Mouse (Mus musculus) embryonic facial prominence, embryonic 10.5 days (tissue): ENCODE data around the gene Txndc8. TPM values are rescaled to one million over a fixed set of nuclear protein-coding genes. Genes with fewer than 3 reads are reported as not detected.

Experiments
- DNase-seq: peaks from one replicate; pipeline ENCODE4 v3.0.0-alpha.2; 2017; ENCODE audit warnings: low spot score
- H3K27ac ChIP-seq: fragments of 300-500 bp; sonication (generic); replicated peaks from 2 replicates; pipeline ENCODE4 v1.5.1; 2016; ENCODE audit warnings: mild to moderate bottlenecking
- H3K27me3 ChIP-seq: fragments of 300-500 bp; sonication (generic); replicated peaks from 2 replicates; pipeline ENCODE4 v1.6.1; 2016; ENCODE audit warnings: low read depth, mild to moderate bottlenecking; ENCODE audit not compliant: poor library complexity, severe bottlenecking
- H3K36me3 ChIP-seq: fragments of 300-500 bp; sonication (generic); replicated peaks from 2 replicates; pipeline ENCODE4 v1.6.1; 2016; ENCODE audit warnings: mild to moderate bottlenecking, moderate library complexity
- H3K4me1 ChIP-seq: fragments of 300-500 bp; sonication (generic); 2 replicates; pipeline ENCODE4 v1.6.1; 2016
- H3K4me3 ChIP-seq: fragments of 300-500 bp; sonication (generic); 2 replicates; pipeline ENCODE4 v1.5.1; 2016; ENCODE audit warnings: mild to moderate bottlenecking, moderate library complexity
- H3K9me3 ChIP-seq: fragments of 300-500 bp; sonication (generic); 2 replicates; pipeline ENCODE4 v1.6.1; 2016; ENCODE audit warnings: mild to moderate bottlenecking
- WGBS: fragments of 180-500 bp; shearing (Covaris S2); methylation state at CpG from one replicate; pipeline ENCODE4 v1.1.7; 2016; 5-methylcytosine and 5-hydroxymethylcytosine counted together
- polyA plus RNA-seq: library from polyadenylated mRNA; unstranded; fragments of >200 nt; fragmentation: Nextera tagmentation; extraction: Ambion mirVana; gene quantifications from 2 replicates; pipeline ENCODE4 v1.2.1, GENCODE M21; 2016

Gene Txndc8
- polyA plus RNA-seq, 1 experiment from 2014 or later, result not detected

DNA sequence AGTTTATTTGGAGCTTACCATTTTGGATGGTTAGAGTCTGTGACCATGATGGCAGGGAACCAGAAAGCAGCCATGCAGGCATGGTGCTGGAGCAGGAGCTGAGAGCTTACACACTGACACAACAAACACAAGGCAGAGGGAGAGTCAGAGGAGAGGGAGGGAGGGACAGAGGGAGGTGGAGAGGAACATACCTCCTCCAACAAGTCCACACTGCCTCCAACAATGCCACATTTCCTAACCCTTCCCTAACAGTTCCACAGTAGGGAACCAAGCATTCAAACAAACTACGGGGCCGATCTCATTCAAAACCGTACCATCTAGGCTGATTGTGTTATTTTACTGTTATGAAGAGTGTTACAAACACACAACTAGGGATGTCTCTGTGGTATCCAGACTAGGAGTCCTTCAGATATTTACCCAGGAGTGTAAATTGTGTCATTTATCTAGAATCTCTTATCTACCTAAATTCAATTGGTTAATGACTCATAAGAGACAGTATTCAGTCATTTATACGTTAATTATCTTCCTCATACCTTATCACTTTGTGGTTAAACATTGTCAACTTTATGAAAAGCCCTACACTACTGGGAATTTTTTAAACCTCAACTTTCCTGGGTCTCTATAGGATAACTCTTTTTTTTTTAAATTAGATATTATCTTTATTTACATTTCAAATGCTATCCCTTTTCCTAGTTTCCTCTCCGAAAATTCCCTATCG lies 34.4 kb downstream of the Txndc8 start:
- Histone ChIP-seq H3K27ac (no peak overlapping the region), H3K4me3 (no peak overlapping the region), H3K36me3 (no peaks in the 10 kb centered on the region), H3K4me1 (no peaks in the 10 kb centered on the region), H3K9me3 (peaks cover 6% of the 10 kb centered on the region; the same call in 1 of the 2 replicates), H3K27me3 (no peaks in the 10 kb centered on the region)
- 87% methylated on average over 6 of the region's 6 CpGs for WGBS
- no peak for DNase-seq

DNA sequence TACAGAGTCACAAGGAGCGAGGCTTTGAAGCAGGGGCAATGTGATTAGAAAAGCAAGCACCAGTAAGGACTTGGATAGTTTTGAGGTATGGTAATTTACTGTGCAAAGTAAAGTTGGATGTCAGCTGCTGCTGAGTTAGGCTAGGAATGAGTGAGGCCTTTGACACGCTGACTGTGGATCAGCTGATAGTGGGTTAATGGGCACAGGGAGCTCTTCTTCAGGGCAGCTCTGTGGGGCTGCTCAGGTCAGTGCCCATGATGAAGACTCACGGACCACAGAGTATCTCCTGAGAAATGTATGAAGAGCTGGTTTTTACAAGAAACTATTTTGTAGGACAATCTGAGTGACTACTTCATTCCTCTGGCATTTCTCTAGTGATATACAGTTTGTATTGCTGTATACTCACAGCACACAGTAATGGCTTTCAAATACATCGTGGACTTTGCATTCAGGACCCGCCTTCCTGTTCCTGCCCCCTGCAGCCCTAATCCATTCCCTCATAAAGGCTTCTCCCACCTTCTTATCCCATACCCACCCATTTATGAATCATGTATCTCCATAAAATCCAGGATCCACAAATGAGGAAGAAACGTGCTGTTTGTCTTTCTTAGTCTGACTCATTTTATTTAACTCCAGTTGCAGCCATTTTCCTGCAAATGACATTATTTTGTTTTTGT lies 35.2 kb downstream of the Txndc8 start:
- Histone ChIP-seq H3K9me3 (no peaks in the 10 kb centered on the region), H3K27ac (no peak overlapping the region), H3K27me3 (no peaks in the 10 kb centered on the region), H3K4me3 (no peak overlapping the region), H3K4me1 (no peaks in the 10 kb centered on the region), H3K36me3 (no peaks in the 10 kb centered on the region)
- no peak for DNase-seq
- 82% methylated on average over 6 of the region's 6 CpGs for WGBS

DNA sequence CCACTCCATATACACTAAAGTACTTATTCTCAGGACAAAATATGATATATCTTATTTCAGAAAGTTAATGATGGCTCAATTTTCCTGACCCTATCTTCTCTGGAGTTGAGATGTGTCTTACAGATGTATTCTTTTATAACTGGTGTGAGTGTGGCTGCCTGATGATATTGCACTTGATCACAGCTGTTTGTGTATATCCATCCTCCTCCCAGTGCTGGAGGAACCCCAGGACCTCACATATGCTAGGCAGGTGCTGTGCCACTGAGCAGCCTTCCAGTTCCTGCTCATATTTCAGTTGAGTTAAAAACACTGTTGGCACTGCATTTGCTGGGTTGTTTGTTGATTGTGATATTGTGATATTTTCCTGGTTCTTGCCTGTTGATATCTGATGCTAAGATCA lies 38.6 kb downstream of the Txndc8 start:
- Histone ChIP-seq H3K27me3 (no peaks in the 10 kb centered on the region), H3K4me1 (no peaks in the 10 kb centered on the region), H3K9me3 (no peaks in the 10 kb centered on the region), H3K27ac (no peak overlapping the region), H3K36me3 (no peaks in the 10 kb centered on the region), H3K4me3 (no peak overlapping the region)
- no peak for DNase-seq

DNA sequence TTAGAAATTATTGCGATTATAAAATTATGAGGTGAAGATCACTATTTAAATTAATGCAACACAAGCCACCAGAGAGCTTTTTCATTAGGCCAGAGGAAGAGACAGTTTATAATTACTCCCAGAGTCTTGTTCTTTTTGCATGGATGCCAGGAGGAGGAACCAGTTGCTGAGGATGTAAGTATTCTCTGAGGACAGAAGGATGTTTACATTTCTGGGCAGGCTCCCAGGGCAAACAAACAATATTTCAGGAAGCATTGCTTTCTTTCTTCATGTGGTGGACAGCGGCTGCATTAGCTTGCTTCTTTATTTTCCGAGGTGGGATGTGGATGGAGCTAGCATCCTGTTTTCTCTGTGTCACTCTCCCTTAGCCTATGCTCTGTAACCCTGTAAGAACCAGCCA lies 41.7 kb downstream of the Txndc8 start:
- Histone ChIP-seq H3K4me3 (no peak overlapping the region), H3K9me3 (no peaks in the 10 kb centered on the region)
- WGBS, result 73% methylated on average over 3 of the region's 3 CpGs

DNA sequence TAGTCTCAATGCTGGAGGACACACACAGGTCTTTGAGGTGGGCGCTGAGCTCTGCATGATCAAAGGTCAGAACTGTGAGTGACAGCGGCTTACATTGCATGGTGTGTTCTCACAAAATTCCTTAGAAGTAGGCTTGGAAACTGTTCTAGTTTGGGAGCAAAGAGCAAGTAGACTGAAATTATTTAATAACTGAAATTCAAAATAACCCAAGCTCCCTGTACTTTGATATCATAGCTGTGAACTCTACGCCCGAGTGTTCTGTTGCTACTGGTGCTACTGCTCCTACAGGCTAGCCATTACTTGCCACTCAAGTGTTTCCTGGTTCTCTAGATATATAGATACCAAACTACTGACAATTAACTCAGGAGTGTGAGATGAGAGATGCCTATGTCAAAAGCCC lies 43.4 kb downstream of the Txndc8 start:
- 96% methylated on average over 4 of the region's 4 CpGs for WGBS
- no peaks in the 10 kb centered on the region for H3K9me3 ChIP-seq
- H3K4me3 ChIP-seq, result no peak overlapping the region
- no peaks in the 10 kb centered on the region for H3K36me3 ChIP-seq
- no peaks in the 10 kb centered on the region for H3K27me3 ChIP-seq
- no peak for DNase-seq
- no peak overlapping the region for H3K27ac ChIP-seq
- H3K4me1 ChIP-seq, result no peaks in the 10 kb centered on the region

More for the DNA sequence above, 41.7 kb downstream of the Txndc8 start:
- Histone ChIP-seq H3K27me3 (no peaks in the 10 kb centered on the region), H3K4me1 (no peaks in the 10 kb centered on the region), H3K36me3 (no peaks in the 10 kb centered on the region), H3K27ac (no peak overlapping the region)
- no peak for DNase-seq

DNA sequence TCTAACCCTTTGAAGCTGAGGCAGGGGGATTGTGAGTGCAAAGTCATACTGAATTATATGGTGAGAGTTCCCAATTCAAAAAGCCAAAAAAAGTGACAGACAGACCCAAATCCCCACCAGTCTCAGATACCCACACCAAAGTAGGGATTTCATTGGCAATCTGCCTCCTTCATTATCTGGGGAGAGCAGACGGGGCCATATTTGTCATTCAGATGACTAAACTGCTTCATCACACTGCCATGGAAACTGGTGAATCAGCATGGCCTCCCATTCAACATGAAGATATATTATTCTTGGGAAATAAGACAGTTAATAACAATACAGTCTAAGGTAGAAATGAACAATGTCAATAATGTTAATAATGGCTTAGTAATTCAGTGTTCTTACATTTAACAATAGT lies 44.8 kb downstream of the Txndc8 start:
- H3K27ac ChIP-seq, result no peak overlapping the region
- no peaks in the 10 kb centered on the region for H3K4me1 ChIP-seq
- H3K4me3 ChIP-seq, result no peak overlapping the region
- no peaks in the 10 kb centered on the region for H3K27me3 ChIP-seq
- 81% methylated on average over 1 of the region's 1 CpGs for WGBS
- no peak for DNase-seq
- H3K36me3 ChIP-seq, result no peaks in the 10 kb centered on the region
- H3K9me3 ChIP-seq, result no peaks in the 10 kb centered on the region

DNA sequence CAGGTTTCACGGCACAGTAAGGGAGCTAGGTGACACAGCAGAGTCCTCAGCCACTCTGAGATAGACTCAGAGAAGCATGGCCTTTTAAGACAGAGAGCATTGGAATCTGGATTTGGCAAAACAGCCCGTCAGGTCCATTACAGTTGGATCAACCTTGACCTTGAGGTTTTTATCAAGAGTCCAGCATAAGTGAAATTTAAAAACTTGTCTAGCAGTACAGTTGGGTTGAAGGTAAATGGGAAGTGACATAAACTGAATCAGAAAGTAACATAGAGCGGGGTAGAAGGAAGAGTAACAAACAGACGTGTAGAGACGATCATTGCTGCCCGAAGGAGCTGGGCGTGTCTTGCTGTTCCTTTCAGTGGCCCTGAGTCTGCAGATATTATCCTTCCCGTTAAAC lies 49.9 kb downstream of the Txndc8 start:
- no peak for DNase-seq
- H3K4me1 ChIP-seq, result peaks cover 29% of the 10 kb centered on the region
- H3K36me3 ChIP-seq, result peaks cover 5% of the 10 kb centered on the region
- no peaks in the 10 kb centered on the region for H3K9me3 ChIP-seq
- 90% methylated on average over 8 of the region's 8 CpGs for WGBS
- H3K4me3 ChIP-seq, result no peak overlapping the region
- 0 out of 2 replicates have a peak, but pooled peaks cover 5% of the 10 kb centered on the region for H3K27me3 ChIP-seq
- H3K27ac ChIP-seq, result no peak overlapping the region

DNA sequence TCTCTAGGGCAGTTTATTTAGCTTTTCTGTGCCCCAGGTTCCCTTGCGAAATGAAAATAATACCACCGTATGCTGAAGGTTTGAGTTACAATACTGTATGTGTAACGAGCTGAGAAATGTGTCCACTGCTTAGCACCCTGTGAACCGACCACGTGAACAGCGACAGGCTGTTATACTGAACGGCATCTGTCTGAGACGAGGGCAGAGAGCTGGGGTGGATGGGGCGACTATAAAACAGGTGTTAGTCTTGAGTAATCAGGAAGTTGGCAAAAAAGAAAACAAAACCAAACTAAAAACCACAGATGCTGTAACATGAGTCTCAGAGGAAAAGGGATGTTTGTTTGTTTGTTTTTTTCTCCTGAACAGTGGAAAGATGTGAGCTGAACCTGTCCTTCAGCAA lies 50.8 kb downstream of the Txndc8 start:
- peaks cover 13% of the 10 kb centered on the region for H3K36me3 ChIP-seq
- H3K4me1 ChIP-seq, result peaks cover 33% of the 10 kb centered on the region
- no peak overlapping the region for H3K27ac ChIP-seq
- WGBS, result 76% methylated on average over 9 of the region's 9 CpGs
- H3K9me3 ChIP-seq, result no peaks in the 10 kb centered on the region
- DNase-seq, result no peak
- no peak overlapping the region for H3K4me3 ChIP-seq
- 0 out of 2 replicates have a peak, but pooled peaks cover 5% of the 10 kb centered on the region for H3K27me3 ChIP-seq

DNA sequence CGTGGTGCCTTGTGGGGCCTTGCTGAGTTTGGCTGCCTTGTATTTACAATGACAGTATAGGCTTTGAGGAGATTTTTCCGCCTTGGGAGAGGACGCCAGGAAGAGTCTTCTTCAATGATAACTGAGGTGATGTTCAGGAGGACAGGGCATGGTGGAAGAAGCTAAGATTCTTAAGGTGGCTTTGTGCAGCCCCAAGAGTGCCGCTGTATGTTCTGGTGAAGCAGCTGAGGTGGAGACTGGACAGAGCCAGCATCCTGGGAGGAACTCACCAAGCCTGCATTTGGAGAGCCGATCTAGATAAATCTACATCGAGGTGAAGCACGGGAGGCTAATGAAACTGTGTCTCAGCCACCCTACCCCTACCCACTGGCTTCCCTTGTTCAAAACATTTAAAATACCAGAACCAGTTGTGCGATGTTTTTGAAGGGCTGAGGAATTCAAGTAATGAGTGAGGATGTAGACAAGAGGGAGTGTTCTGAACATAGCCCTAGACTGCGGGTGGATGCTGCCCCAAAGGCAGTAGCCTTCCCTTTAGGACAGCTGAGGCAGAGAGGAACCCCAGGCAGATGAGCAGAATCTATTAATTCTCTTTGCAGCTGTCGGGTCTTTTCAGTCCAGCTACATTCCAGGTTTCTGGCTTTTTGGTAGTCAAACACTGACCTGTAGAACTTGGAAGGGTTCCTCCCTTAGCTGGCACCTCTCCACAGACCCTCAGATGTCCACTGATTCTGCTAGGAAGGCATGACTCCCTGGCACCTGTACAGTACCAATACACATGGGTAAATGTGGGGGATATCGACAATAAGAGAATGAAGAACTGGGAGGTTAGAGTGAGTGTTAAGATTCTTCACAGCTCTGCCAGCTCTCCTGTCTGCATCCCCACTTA lies 51.5 kb downstream of the Txndc8 start:
- Histone ChIP-seq H3K4me1 (peaks cover 33% of the 10 kb centered on the region), H3K27ac (peak overlapping the region; percentile 94), H3K27me3 (0 out of 2 replicates have a peak, but pooled peaks cover 5% of the 10 kb centered on the region), H3K4me3 (peak overlapping the region; percentile 89), H3K9me3 (no peaks in the 10 kb centered on the region), H3K36me3 (peaks cover 19% of the 10 kb centered on the region)
- WGBS, result 38% methylated on average over 11 of the region's 11 CpGs
- peak; percentile 29 for DNase-seq

DNA sequence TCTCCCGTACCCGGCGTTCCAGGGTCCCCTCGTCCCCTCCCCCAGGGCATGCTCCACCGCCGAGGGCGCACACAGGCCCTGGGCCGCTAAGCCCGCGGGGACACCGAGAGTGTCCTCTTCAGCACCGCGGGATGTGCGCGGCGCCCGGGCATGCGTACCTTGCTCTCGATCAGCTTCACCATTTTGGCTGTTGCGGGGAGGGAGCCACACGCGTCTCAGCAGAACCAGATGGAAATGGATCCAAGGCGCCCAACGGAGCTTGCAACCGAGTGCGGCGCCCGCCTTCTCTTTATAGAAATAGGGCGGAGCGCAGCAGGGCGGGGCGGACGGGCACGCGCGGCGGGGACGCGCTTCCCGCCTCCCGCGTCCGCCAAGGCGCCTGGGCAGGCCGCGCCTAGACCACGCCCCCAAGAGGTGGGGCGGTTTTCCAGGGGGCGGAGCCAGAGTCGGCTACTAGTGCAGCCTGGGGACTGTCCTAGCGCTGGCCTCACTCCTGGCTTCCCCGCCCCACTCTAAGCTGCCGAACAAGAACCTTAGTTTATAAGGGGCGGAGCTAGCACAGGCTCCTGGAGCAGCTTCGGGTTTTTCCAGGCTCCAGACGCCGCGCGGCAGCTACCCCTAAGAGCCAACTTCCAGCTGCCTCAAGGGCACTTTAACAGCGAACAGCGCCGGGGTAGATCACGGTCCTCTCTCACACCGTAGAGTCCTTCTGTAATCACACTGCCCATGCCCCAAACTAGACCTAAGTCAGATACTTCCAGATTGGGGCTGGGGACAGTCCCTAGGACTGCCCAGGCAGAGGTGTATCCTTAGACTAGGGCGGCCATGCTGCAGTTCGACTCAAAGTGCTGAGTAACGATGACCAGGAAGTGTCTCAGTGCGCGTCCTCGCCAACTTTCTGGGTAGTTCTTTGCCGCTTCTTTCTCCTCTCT lies 52.6 kb downstream of the Txndc8 start, which contains the start of gene Txn1:
TSS of gene Txn1 (minus strand) at position 383 of the 932 bp plus-strand sequence.
- Histone ChIP-seq H3K27me3 (0 out of 2 replicates have a peak, but pooled peaks cover 5% of the 10 kb centered on the region), H3K9me3 (peaks cover 6% of the 10 kb centered on the region; the same call in 1 of the 2 replicates), H3K4me3 (peak within 1 kb of the TSS; percentile 89), H3K36me3 (peaks cover 31% of the 10 kb centered on the region), H3K4me1 (peaks cover 33% of the 10 kb centered on the region), H3K27ac (peak within 1 kb of the TSS; percentile 94)
- DNase-seq, result peak; percentile 99
- WGBS, result under 1% methylated on average over 71 of the region's 71 CpGs

DNA sequence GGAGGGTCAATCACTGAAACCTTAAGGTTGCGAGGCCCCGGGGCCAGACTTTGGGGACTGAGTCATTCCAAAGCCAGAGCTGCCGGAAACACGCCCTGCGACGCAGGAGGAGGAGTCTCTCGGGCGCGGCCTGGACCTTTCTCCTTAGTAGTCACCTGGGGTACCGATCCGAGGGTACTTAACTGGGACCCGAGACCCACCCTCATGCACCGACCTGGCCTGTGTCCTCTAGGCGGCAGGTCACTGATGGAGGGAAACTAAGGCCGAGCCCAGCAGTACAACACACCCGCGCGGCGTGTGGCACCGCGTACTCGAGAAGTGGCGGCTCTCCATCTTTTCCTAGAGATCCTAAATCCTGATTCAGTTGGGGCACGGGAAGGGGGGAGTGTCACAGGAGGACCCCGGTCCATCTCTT lies 53.4 kb downstream of the Txndc8 start:
- H3K9me3 ChIP-seq, result peaks cover 10% of the 10 kb centered on the region; the same call in 1 of the 2 replicates
- peaks cover 33% of the 10 kb centered on the region for H3K4me1 ChIP-seq
- H3K4me3 ChIP-seq, result peak overlapping the region; percentile 89
- H3K27me3 ChIP-seq, result 0 out of 2 replicates have a peak, but pooled peaks cover 5% of the 10 kb centered on the region
- peaks cover 38% of the 10 kb centered on the region for H3K36me3 ChIP-seq
- peak overlapping the region; percentile 94 for H3K27ac ChIP-seq
- DNase-seq, result peak; percentile 79
- WGBS, result under 1% methylated on average over 25 of the region's 25 CpGs
